16 mouse cellular contexts compared by ENCODE assay signal in the genomic region with DNA sequence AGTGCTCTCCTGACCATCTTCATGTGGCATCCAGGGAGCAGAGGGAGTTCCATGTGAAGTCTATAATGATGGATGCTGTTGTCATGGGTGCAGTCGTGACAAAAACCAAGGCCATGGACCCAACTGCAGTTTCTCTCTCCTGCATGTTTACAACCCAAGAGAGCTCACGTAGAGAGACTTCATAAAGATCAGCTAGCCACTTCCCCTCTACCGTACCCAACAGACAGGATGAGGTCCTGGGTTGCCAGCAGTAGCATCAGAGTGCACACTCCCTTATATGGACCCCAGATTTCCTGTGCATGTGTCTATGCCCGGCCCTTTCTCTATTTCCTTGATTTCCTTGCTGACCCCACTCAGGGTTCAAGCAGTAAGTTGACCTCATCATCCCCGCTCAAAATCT. TPM values are rescaled to one million over a fixed set of nuclear protein-coding genes. Genes with fewer than 3 reads are reported as not detected.
DNase-seq lines count a peak whose midpoint lies in the region.
"Had no signal": no experiment of that assay in that cellular context is flagged by ENCODE, and none has a peak within 500 bp of the region (broad histone marks: within the 10 kb centered on the region; RNA-seq: fewer than 3 reads in every experiment).

No protein-coding gene starts in this region.

- intact Hi-C loops in gastrocnemius, postnatal 36 days (cut with DNase I): loop anchor here (2.0 to 5.0 kb wide), 3 partner anchors 46 to 177 kb away; no protein-coding TSS in a partner anchor

- peak; percentile 60 to 62 for DNase-seq in spleen, postnatal 36 days (ENCODE audit: low spot score in 2 of 2)
- DNase-seq in spleen, postnatal 14 days (ENCODE audit: low spot score in 2 of 2): no peak
- DNase-seq in T-cell, adult 2 months (ENCODE audit: low spot score): peak; percentile 76
- DNase-seq in naive thymus-derived CD4-positive, alpha-beta T cell, adult 2 months (ENCODE audit: low read depth): peak; percentile 83
- no peak for DNase-seq in gastrocnemius, postnatal 36 days
- DNase-seq in urinary bladder, postnatal 36 days (ENCODE audit: low spot score in 2 of 2): no peak
- no peak for DNase-seq in Muller cell, postnatal 12 days (ENCODE audit: inconsistent ontology term)
- DNase-seq: adrenal gland, postnatal 10 days; cerebellum, adult 9-10 months; embryo, embryonic 11 days; heart, adult 2 months; heart, postnatal 10 days; kidney, adult 9 months; liver, embryonic 13.5 days; lung, postnatal 14 days; midbrain, embryonic 14.5 days had no signal

RNA-seq across cellular contexts. Expression of a gene that starts 4.6 kb away (rescaled TPM):
- total RNA-seq in gastrocnemius, postnatal 36 days (2021): 10 to 100 TPM; 51.6 to 54.2 TPM

RNA-seq across cellular contexts. Expression of a gene that starts 15.4 kb away (rescaled TPM):
- total RNA-seq in gastrocnemius, postnatal 36 days (2021): 10 to 100 TPM; 12.6 to 19.8 TPM
- total RNA-seq: heart, adult 2 months; heart, postnatal 10 days had no signal

Comparison
In these comparisons a context has a peak if more than half of its experiments do, and no peak if none do; other contexts are left out.
1. DNase-seq: peak in spleen, postnatal 36 days (2 of 2), T-cell, adult 2 months (single experiment) and naive thymus-derived CD4-positive, alpha-beta T cell, adult 2 months (single experiment); none in spleen, postnatal 14 days (0 of 2), gastrocnemius, postnatal 36 days (0 of 2), urinary bladder, postnatal 36 days (0 of 2) and Muller cell, postnatal 12 days (single experiment).